Mouse (Mus musculus) B cell, adult 67 days (primary cell): ENCODE measurements around the gene D630045J12Rik. TPM values are rescaled to one million over a fixed set of nuclear protein-coding genes. Genes with fewer than 3 reads are reported as not detected.

Experiments used
- total RNA-seq, 2 experiments: library from RNA; stranded (reverse); gene quantifications; 4 replicates each; pipeline ENCODE4 v1.2.4; 2023

Gene D630045J12Rik
- under 1 TPM; 0.09 to 0.23 TPM for total RNA-seq

DNA sequence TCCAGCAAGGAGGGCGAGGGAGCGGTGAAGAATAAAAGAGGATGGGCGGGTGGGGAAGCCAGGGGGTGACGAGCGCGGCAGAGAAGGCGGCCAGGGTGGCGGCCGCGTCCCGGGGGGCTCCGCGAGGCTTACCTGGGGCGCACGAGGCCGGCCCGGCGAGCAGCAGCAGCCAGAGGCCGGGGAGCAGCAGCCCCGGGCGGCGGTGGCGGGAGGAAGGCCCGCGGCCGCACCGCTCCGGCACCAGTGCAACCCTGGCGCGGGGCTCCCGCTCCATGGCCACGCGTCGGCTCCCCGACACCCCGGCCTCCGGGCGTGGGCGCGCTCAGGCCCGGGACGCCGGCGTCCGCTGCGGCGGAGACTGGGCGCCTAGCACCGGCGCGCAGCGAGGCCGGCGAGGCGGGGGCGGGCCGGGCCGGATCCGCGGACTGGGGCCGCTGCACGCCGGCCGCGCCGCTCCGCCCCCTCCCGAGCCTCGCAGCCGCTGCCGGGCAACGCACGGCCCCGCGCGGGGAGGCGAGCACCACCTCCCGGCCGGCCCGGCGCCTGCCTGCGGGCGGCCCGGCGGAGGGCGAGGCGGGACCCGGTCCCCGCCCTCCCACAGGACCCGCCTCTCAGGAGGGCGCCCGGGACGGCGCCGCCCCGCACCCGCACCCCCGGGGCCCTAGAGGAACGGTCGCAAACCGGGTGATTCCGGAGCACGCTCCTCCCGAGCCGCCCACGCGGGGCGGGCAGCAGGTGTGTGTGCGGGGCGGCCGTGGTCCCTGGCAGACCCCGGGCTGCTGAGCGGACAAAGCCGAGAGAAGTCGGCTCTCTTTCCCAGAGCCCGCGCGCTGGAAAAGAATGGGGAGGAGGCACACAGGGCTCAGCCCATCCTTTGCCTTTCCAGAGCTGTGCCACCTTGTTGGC, at the start of gene D630045J12Rik:
Gene D630045J12Rik, minus strand, starts transcription at position 274 of the 906 bp plus-strand sequence.

GRCm38 (mm10) chr6:38298761-38299401, 45.1 kb upstream of the D630045J12Rik start, which contains the start of gene Zc3hav1l:
Gene Zc3hav1l, minus strand, starts transcription at chr6:38299259.

DNA sequence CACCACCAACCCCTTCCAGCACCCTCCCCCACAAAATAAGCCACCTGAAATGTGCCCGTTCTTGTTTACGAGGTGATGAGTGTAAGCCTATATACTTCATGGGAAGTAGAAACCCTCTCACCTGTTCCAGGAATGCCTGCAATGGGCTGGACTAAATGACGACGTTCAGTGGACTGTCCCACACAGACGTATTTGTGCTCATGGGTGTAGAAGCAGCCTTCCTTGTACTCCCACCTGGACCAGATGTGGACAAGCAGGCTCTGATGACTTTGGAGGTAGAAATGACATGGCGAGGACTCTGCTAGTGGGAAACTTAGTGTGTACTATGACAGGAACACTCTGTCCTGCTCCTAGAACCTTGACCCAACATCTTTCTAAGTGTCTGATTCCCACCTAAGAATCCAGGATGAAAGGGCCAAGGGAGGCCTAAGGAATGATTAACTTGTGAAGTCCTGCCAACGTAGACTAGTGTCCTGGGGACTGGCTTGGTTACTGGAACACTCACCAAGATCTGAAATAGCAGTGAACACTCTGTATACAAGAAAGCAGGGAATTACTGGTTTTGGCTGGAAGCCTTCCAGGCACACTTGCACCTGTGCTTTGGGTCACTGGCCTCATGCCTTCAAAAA, 129.5 kb downstream of the D630045J12Rik start, which contains the start of gene Atp6v0a4:
Gene Atp6v0a4, minus strand, starts transcription at position 380 of the 629 bp plus-strand sequence.

DNA sequence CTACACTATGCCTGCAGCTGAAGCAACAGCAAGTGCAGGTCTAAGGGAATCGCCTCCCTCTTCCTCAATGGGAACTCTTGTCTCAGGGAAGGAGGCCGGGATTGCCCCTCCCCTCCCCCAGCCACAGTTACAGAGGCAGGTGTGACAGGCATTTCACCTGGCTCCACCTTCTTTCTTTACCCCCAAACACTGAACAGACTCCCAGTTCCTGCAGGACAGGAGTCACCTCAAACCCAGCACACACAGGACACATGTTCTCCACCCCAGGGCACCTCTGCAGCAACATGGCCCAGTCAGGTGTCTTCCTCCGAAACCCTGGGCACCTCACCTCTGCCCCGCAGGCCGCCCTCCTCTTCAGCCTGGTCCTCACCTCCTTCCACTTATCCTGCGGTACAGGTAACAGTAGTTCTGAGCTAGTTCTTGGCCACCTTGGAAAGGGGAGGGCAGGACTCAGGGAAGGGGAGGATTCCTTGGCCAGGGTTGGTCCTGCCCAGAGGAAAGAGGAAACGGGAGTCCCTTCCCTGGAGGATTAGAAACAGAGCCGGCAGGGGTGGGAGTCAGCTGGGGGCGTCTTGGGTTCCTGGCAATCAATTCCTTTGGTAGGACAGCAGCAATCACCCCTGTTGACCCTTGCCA, 144.5 kb downstream of the D630045J12Rik start, which contains the start of gene Tmem213:
Gene Tmem213, plus strand, starts transcription at position 96 of the 636 bp plus-strand sequence.

Other genes starting within 250 kb of the D630045J12Rik start
- gene Svopl, start 207.0 kb downstream of the D630045J12Rik start, total RNA-seq: under 1 TPM; 0.29 to 0.36 TPM
- gene Tmem213, start 144.8 kb downstream of the D630045J12Rik start, total RNA-seq: not detected
- 1 to 10 TPM; 1.5 to 2.3 TPM for gene Atp6v0a4, start 129.4 kb downstream of the D630045J12Rik start, total RNA-seq
- 1 to 10 TPM; 2.3 to 2.6 TPM for gene Zc3hav1l, start 45.2 kb upstream of the D630045J12Rik start, total RNA-seq
- gene Zc3hav1, start 100.6 kb upstream of the D630045J12Rik start, total RNA-seq: 100 to 1,000 TPM; 168 to 169 TPM
- under 1 TPM; 0.12 TPM for gene Ttc26, start 127.5 kb upstream of the D630045J12Rik start, total RNA-seq
- gene Ubn2, start 179.9 kb upstream of the D630045J12Rik start, total RNA-seq: 10 to 100 TPM; 57.1 to 65.1 TPM